Comparison of ENCODE assay signal across 8 mouse cellular contexts in the genomic region with DNA sequence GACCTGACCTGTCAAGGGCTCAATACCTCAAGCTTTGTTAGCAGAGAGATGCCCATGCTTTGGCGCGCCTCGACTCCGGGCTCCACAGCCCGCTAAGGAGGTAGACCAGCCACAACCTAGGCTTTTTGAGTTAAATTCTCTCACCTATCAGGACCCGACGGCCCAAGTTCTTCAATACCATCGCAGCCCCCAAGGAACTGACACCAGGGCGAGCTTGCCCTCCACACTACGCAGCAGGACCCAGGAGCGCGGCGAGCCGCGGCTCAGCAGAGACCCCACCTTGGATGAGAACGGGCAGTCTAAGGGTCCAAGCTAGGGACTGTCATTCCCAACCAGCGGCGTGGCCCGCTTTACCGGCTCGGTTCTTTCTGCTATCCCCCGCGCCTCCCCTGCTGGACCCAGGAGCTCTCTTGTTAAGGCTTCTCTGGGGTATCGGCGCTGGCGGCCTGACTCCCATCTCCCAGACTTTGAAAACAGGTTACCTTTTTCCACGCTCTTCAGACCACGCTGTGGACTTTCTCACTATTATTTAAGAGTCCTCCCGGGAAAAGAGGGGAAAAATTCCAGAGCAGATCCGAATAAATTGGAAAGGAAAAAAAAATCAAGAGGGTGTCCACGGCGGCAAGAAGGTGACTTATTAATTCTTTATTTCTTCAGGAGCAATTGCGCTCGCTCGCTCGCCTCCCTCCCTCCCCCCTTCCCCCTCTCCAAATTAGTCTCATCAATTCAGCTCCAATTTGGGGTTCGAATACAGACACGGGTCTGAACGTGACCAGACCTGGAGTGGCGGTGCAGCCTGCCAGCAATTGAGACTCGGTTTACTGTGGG. TPM values are rescaled to one million over a fixed set of nuclear protein-coding genes. Genes with fewer than 3 reads are reported as not detected.
DNase-seq lines count a peak whose midpoint lies in the region; ATAC-seq lines count a peak whose summit lies in the region.

A gene (minus strand): TSS at position 650 of the 828 bp plus-strand sequence.

- no peaks in the 10 kb centered on the region for H3K36me3 ChIP-seq in intestine, embryonic 14.5 days (ENCODE audit: control insufficient read depth, insufficient read depth, low read length)
- H3K36me3 ChIP-seq in macrophage (ENCODE audit: inconsistent target), result no peaks in the 10 kb centered on the region
- H3K36me3 ChIP-seq in stomach, embryonic 15.5 days, result no peaks in the 10 kb centered on the region

- peak within 1 kb of the TSS; percentile 72 for H3K4me3 ChIP-seq in intestine, embryonic 14.5 days (ENCODE audit: low read depth, low read length)
- H3K4me3 ChIP-seq in macrophage (ENCODE audit: inconsistent target), result peak within 1 kb of the TSS; percentile 78
- peak within 1 kb of the TSS; percentile 67 for H3K4me3 ChIP-seq in stomach, embryonic 15.5 days (replicated peaks)

- H3K4me2 ChIP-seq in intestine, embryonic 14.5 days (ENCODE audit: low read length), result peak within 1 kb of the TSS; percentile 83
- H3K4me2 ChIP-seq in stomach, embryonic 15.5 days, result peak within 1 kb of the TSS; percentile 98

- peak within 1 kb of the TSS; percentile 84; the same call in 1 of the 2 replicates for H3K27ac ChIP-seq in intestine, embryonic 14.5 days (ENCODE audit: low read depth)
- H3K27ac ChIP-seq in macrophage, result peak within 1 kb of the TSS; percentile 97
- peak within 1 kb of the TSS; percentile 48 for H3K27ac ChIP-seq in stomach, embryonic 15.5 days

- ATAC-seq in granulocyte monocyte progenitor cell, adult 5-6 weeks (replicated peaks; ENCODE audit: poor library complexity, severe bottlenecking), result no peak
- ATAC-seq in intestine, embryonic 14.5 days (replicated peaks; ENCODE audit: low FRiP score, low TSS enrichment, low read depth), result no peak
- ATAC-seq in stomach, embryonic 15.5 days (ENCODE audit: insufficient read depth, low FRiP score, low read depth), result no peak

- DNase-seq in gastrocnemius, postnatal 10 days, result no peak
- DNase-seq in gastrocnemius, postnatal 36 days, result no peak
- no peak for DNase-seq in adrenal gland, postnatal 25 days
- peak; percentile 76 for DNase-seq in intestine, embryonic 14.5 days (ENCODE audit: low spot score)
- no peak for DNase-seq in frontal cortex, postnatal 14 days (ENCODE audit: low spot score in 2 of 2)

- H3K27me3 ChIP-seq in intestine, embryonic 14.5 days (replicated peaks; ENCODE audit: control insufficient read depth, insufficient read depth, low read length), result peaks cover 45% of the 10 kb centered on the region
- peaks cover 51% of the 10 kb centered on the region for H3K27me3 ChIP-seq in stomach, embryonic 15.5 days (replicated peaks)

- peaks cover 28% of the 10 kb centered on the region for H3K4me1 ChIP-seq in intestine, embryonic 14.5 days (replicated peaks; ENCODE audit: control insufficient read depth, insufficient read depth, low read length)
- H3K4me1 ChIP-seq in stomach, embryonic 15.5 days, result peaks cover 49% of the 10 kb centered on the region

- H3K9me3 ChIP-seq in intestine, embryonic 14.5 days (ENCODE audit: control insufficient read depth, low read length), result no peaks in the 10 kb centered on the region
- H3K9me3 ChIP-seq in stomach, embryonic 15.5 days, result no peaks in the 10 kb centered on the region

- 1% methylated on average over 41 of the region's 41 CpGs for WGBS in intestine, embryonic 14.5 days
- 2% methylated on average over 41 of the region's 41 CpGs for WGBS in macrophage (ENCODE audit: missing documents)
- 1% methylated on average over 41 of the region's 41 CpGs for WGBS in stomach, embryonic 15.5 days

- H3K79me2 ChIP-seq in macrophage (ENCODE audit: inconsistent target), result peaks cover 53% of the 10 kb centered on the region

- H3K9ac ChIP-seq in intestine, embryonic 14.5 days (ENCODE audit: low read length), result peak within 1 kb of the TSS; percentile 65
- peak within 1 kb of the TSS; percentile 7; the same call in 1 of the 2 replicates for H3K9ac ChIP-seq in stomach, embryonic 15.5 days

- intact Hi-C loops in gastrocnemius, postnatal 36 days (cut with DNase I), result no loop called here

RNA-seq across cellular contexts. Expression of the gene that starts here (rescaled TPM):
- total RNA-seq in gastrocnemius, postnatal 10 days (2021), result 10 to 100 TPM; 17.2 to 19.9 TPM
- 1 to 10 TPM; 6.8 to 9.1 TPM for total RNA-seq in gastrocnemius, postnatal 36 days (2021)
- total RNA-seq in adrenal gland, postnatal 25 days (2021), result 11.6 and 15.8 TPM in 2 replicates
- 63.4 and 68.3 TPM in 2 replicates for total RNA-seq in granulocyte monocyte progenitor cell, adult 5-6 weeks (2014; fragmentation: Nextera tagmentation)
- total RNA-seq in granulocyte monocyte progenitor cell, adult 5-6 weeks (2017), result 106 and 109 TPM in 2 replicates
- 14.8 and 15.0 TPM in 2 replicates for polyA plus RNA-seq in intestine, embryonic 14.5 days (2014; fragmentation: Nextera tagmentation; extraction: Ambion mirVana)
- total RNA-seq in macrophage (2018; cell fraction: chromatin; rRNA removed), result 100 to 1,000 TPM in 9 of 26 experiments, 10 to 100 TPM in 17; 21.1 to 160 (median 95.3) TPM
- total RNA-seq in macrophage (2018; cell fraction: cytosol; rRNA removed), result 100 to 1,000 TPM in 2 of 26 experiments, 10 to 100 TPM in 24; 44.1 to 110 (median 89.3) TPM
- total RNA-seq in macrophage (2018; cell fraction: nucleus; rRNA removed), result 100 to 1,000 TPM in 6 of 26 experiments, 10 to 100 TPM in 20; 26.3 to 141 (median 83.7) TPM
- 47.2 to 90.9 TPM (median 59.7 TPM) in 3 replicates for polyA plus RNA-seq in macrophage (2018)
- 13.4 and 13.9 TPM in 2 replicates for polyA plus RNA-seq in stomach, embryonic 15.5 days (2015; fragmentation: Nextera tagmentation; extraction: Ambion mirVana)
